Mouse (Mus musculus): Measurements from ENCODE around the gene Clmn.

GRCm38 (mm10) chr12:104737666-104738065 lies 127.2 kb downstream of the Clmn start:
- TF ChIP-seq EP300 (optimal IDR thresholded peaks at IDR 0.05) (no peak), CTCF (IDR thresholded peaks at IDR 0.05; ENCODE audit: low read depth) (no peak)
